ENCODE assay signal across 12 mouse cellular contexts in genomic region chr3:40487381-40487780, GRCm38 (mm10).
"Had no signal": no experiment of that assay in that cellular context is flagged by ENCODE, and none has a peak within 500 bp of the region (broad histone marks: within the 10 kb centered on the region; RNA-seq: fewer than 3 reads in every experiment).

No protein-coding gene starts in this region.

- DNase-seq: lung, adult 18-20 months; lung, embryonic 14.5 days; lung, postnatal 10 days; lung, postnatal 4 days; midbrain, embryonic 14.5 days; retina, postnatal 1 day; right cerebral cortex, adult 18-20 months; right cerebral cortex, postnatal 25 days; right cerebral cortex, postnatal 4 days; thymus, adult 18-20 months; thymus, postnatal 14 days; thymus, postnatal 36 days had no signal
